Mouse (Mus musculus) urinary bladder, postnatal 10 days (tissue): ENCODE measurements around the gene Fstl1.

ENCODE experiments used
- DNase-seq: peaks from one replicate; pipeline ENCODE4 v3.0.0; 2022; ENCODE audit warnings: low spot score

The Fstl1 gene

GRCm38 (mm10) chr16:37776860-37777651, at the start of gene Fstl1:
TSS of gene Fstl1 (plus strand) at chr16:37776873.
- peak; percentile 19 for DNase-seq

- DNase-seq, result no peak
These were observed 48.0 kb upstream of the Fstl1 start for GRCm38 (mm10) chr16:37728674-37729073.

- DNase-seq, result no peak
These were observed 47.1 kb upstream of the Fstl1 start for GRCm38 (mm10) chr16:37729381-37730150.

GRCm38 (mm10) chr16:37730293-37730835, 46.3 kb upstream of the Fstl1 start:
- DNase-seq, result no peak

GRCm38 (mm10) chr16:37731431-37731830, 45.2 kb upstream of the Fstl1 start:
- DNase-seq, result no peak

GRCm38 (mm10) chr16:37732023-37732761, 44.5 kb upstream of the Fstl1 start:
- no peak for DNase-seq

GRCm38 (mm10) chr16:37740076-37740475, 36.6 kb upstream of the Fstl1 start:
- no peak for DNase-seq

- DNase-seq, result no peak
These were observed 34.4 kb upstream of the Fstl1 start for GRCm38 (mm10) chr16:37742266-37742665.

- no peak for DNase-seq
These were observed 23.8 kb upstream of the Fstl1 start for GRCm38 (mm10) chr16:37752876-37753275.

- DNase-seq, result no peak
These were observed 22.9 kb upstream of the Fstl1 start for GRCm38 (mm10) chr16:37753809-37754208.

- DNase-seq, result no peak
These were observed 22.2 kb upstream of the Fstl1 start for GRCm38 (mm10) chr16:37754483-37754882.

GRCm38 (mm10) chr16:37757223-37757622, 19.4 kb upstream of the Fstl1 start:
- DNase-seq, result no peak

GRCm38 (mm10) chr16:37763797-37764196, 12.9 kb upstream of the Fstl1 start:
- no peak for DNase-seq

- no peak for DNase-seq
These were observed 360 bp upstream of the Fstl1 start for GRCm38 (mm10) chr16:37776166-37776859.

GRCm38 (mm10) chr16:37777796-37778475, 1.3 kb downstream of the Fstl1 start:
- DNase-seq, result no peak

GRCm38 (mm10) chr16:37778529-37778928, 1.9 kb downstream of the Fstl1 start:
- DNase-seq, result no peak

- no peak for DNase-seq
These were observed 3.1 kb downstream of the Fstl1 start for GRCm38 (mm10) chr16:37779651-37780280.

- DNase-seq, result no peak
These were observed 3.7 kb downstream of the Fstl1 start for GRCm38 (mm10) chr16:37780386-37780785.

- no peak for DNase-seq
These were observed 4.2 kb downstream of the Fstl1 start for GRCm38 (mm10) chr16:37780911-37781310.

GRCm38 (mm10) chr16:37784526-37784925, 7.9 kb downstream of the Fstl1 start:
- no peak for DNase-seq
